Comparison of ENCODE assay signal across 7 mouse cellular contexts in genomic region chr3:88157771-88158597, GRCm38 (mm10). TPM values are rescaled to one million over a fixed set of nuclear protein-coding genes. Genes with fewer than 3 reads are reported as not detected.
A peak's percentile ranks its signal among the peaks of the same experiment; 100 is the strongest.
DNase-seq lines count a peak whose midpoint lies in the region; ATAC-seq and TF ChIP-seq lines count a peak whose summit lies in the region.

No protein-coding gene starts in this region.

- 46% methylated on average over 23 of the region's 23 CpGs for WGBS in liver, embryonic 14.5 days (ENCODE audit: insufficient replicate concordance)
- 19% methylated on average over 23 of the region's 23 CpGs for WGBS in neural tube, embryonic 13.5 days

- peak; percentile 78 for TF ChIP-seq CTCF in liver, embryonic 14.5 days (IDR thresholded peaks at IDR 0.05; ENCODE audit: low read depth)

- H3K9me3 ChIP-seq in liver, embryonic 14.5 days (ENCODE audit: control insufficient read depth, low read length) = no peaks in the 10 kb centered on the region
- no peaks in the 10 kb centered on the region for H3K9me3 ChIP-seq in neural tube, embryonic 13.5 days

- H3K4me1 ChIP-seq in liver, embryonic 14.5 days (replicated peaks; ENCODE audit: control insufficient read depth in 2 of 2, insufficient read depth in 2 of 2, low read length in 1 of 2) = no peaks in the 10 kb centered on the region
- H3K4me1 ChIP-seq in neural tube, embryonic 13.5 days (replicated peaks) = peaks cover 23% of the 10 kb centered on the region

- H3K27me3 ChIP-seq in liver, embryonic 14.5 days (ENCODE audit: control insufficient read depth, insufficient read depth, low read length) = no peaks in the 10 kb centered on the region
- H3K27me3 ChIP-seq in neural tube, embryonic 13.5 days = no peaks in the 10 kb centered on the region

- H3K4me3 ChIP-seq in liver, embryonic 14.5 days (ENCODE audit: insufficient read depth in 1 of 2, low read depth in 2 of 2, low read length in 2 of 2) = no peak overlapping the region
- no peak overlapping the region for H3K4me3 ChIP-seq in neural tube, embryonic 13.5 days

- peak; percentile 25 to 68 for DNase-seq in spleen, postnatal 10 days (ENCODE audit: low spot score in 2 of 2)
- DNase-seq in spleen, adult 12 weeks (ENCODE audit: low spot score) = no peak
- DNase-seq in embryo, embryonic 11 days = peak; percentile 92
- no peak for DNase-seq in liver, embryonic 14.5 days (ENCODE audit: low read depth in 3 of 3, low spot score in 3 of 3)

- no peak overlapping the region for H3K4me2 ChIP-seq in liver, embryonic 14.5 days (ENCODE audit: low read depth)
- H3K4me2 ChIP-seq in neural tube, embryonic 13.5 days = 0 out of 2 replicates have a peak overlapping the region, but pooled peaks have one; percentile 5

- no peak for TF ChIP-seq EP300 in liver, embryonic 14.5 days (IDR thresholded peaks at IDR 0.05; ENCODE audit: low read depth)

- H3K27ac ChIP-seq in liver, embryonic 14.5 days = no peak overlapping the region
- peak overlapping the region; percentile 61 for H3K27ac ChIP-seq in neural tube, embryonic 13.5 days (replicated peaks)

- H3K36me3 ChIP-seq in liver, embryonic 14.5 days (replicated peaks; ENCODE audit: control insufficient read depth, insufficient read depth, low read depth) = peaks cover 37% of the 10 kb centered on the region
- H3K36me3 ChIP-seq in neural tube, embryonic 13.5 days = peaks cover 66% of the 10 kb centered on the region

- peak; percentile 41 to 68; a peak in 3 of 4 replicates for ATAC-seq in hematopoietic stem cell, adult 5-6 weeks (replicated peaks in 1 of 2; ENCODE audit: insufficient read depth in 1 of 2, low FRiP score in 2 of 2, low TSS enrichment in 1 of 2, low read depth in 1 of 2, poor library complexity in 2 of 2, severe bottlenecking in 2 of 2)
- ATAC-seq in liver, embryonic 14.5 days (ENCODE audit: insufficient read depth) = peak; percentile 44; the same call in 1 of the 2 replicates
- peak; percentile 64 for ATAC-seq in neural tube, embryonic 13.5 days (ENCODE audit: low read depth)
- no peak for ATAC-seq in monocyte, adult 5-6 weeks (replicated peaks; ENCODE audit: insufficient number of reproducible peaks, low FRiP score, low TSS enrichment, poor library complexity, severe bottlenecking)

- no peak overlapping the region for H3K9ac ChIP-seq in liver, embryonic 14.5 days (replicated peaks)
- H3K9ac ChIP-seq in neural tube, embryonic 13.5 days = peak overlapping the region; percentile 45; the same call in 1 of the 2 replicates

RNA-seq across cellular contexts. Expression of gene Mef2d, which starts 15.8 kb away (rescaled TPM):
- 31.1 and 33.3 TPM in 2 replicates for total RNA-seq in hematopoietic stem cell, adult 5-6 weeks (2017)
- polyA plus RNA-seq in liver, embryonic 14.5 days (2012; rRNA removed) = 10.3 and 11.1 TPM in 2 replicates
- polyA plus RNA-seq in liver, embryonic 14.5 days (2014; fragmentation: Nextera tagmentation; extraction: Ambion mirVana) = 6.4 and 7.5 TPM in 2 replicates
- 15.9 and 19.4 TPM in 2 replicates for polyA plus RNA-seq in neural tube, embryonic 13.5 days (2015; fragmentation: Nextera tagmentation; extraction: Ambion mirVana)
- total RNA-seq in monocyte, adult 5-6 weeks (2017) = 94.8 to 111 TPM (median 99.0 TPM) in 3 replicates

Comparison
In these comparisons a context has a peak if more than half of its experiments do, and no peak if none do; other contexts are left out.
1. DNase-seq: peak in spleen, postnatal 10 days (2 of 2) and embryo, embryonic 11 days (single experiment); none in spleen, adult 12 weeks (single experiment) and liver, embryonic 14.5 days (0 of 3).